Mouse (Mus musculus): ENCODE measurements around the gene Lgals4.

DNA sequence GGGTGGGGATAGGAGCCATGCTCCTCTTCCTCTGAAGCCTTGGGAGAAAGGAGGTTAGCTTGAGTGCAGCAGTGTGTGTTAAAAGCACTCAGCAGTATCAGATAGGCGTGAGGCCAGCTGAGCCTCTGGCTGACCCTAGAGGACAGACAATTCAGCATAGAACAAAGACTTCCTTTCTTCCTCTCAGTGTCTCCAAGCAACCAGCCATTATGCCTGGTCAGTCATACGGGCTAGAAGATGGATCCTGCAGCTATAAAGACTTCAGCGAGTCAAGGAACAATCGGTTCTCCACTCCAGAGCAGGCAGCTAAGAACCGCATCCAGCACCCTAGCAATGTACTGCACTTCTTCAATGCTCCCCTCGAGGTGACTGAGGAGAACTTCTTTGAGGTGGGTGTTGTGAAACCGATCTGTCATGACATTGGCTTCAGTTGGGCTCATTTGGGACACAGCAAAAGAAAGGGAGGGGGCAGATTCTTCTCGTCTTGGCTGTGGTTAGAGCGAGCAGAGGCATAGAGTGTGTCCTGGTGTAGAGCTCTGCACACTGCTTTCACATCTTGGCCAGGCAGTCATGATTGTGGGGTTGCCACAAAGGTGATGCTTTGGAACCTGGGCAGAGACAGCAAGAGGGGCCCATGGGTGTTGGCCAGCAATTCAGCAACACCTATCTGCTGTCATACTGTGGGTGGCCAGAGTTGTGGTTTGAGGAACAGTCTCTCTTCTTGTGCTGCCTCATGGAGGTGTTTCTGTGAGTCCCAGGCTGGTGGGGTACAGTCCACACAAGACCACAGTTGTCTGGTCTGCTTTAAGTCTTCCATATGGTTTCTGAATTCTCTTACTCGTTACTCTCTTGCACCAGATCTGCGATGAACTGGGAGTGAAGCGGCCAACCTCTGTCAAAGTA lies 13.0 kb upstream of the Lgals4 start:
- TF ChIP-seq POLR2A (IDR thresholded peaks at IDR 0.05; ENCODE audit: extremely low read depth, insufficient read depth, low read length) (no peak), CTCF (IDR thresholded peaks at IDR 0.05; ENCODE audit: low read depth, low read length) (no peak)

Measured in liver, adult 2 months (tissue).